Mouse (Mus musculus): Measurements from ENCODE around the gene Ntn1. TPM values are rescaled to one million over a fixed set of nuclear protein-coding genes. Genes with fewer than 3 reads are reported as not detected.
A peak's percentile ranks its signal among the peaks of the same experiment; 100 is the strongest.

Ntn1 gene
- polyA plus RNA-seq, 1 experiment, result 24.4 TPM

- TF ChIP-seq POLR2A (IDR thresholded peaks at IDR 0.05; ENCODE audit: low read depth, low read length) (no peak), CTCF (conservative IDR thresholded peaks at IDR 0.05; ENCODE audit: insufficient read depth, insufficient read length, low read depth, low read length) (no peak)
- H3K36me3 ChIP-seq (ENCODE audit: control insufficient read depth, insufficient read depth, low read length), result no peaks in the 10 kb centered on the region
- no peak overlapping the region for H3K27ac ChIP-seq (ENCODE audit: insufficient read depth, low read depth, low read length)
- H3K4me1 ChIP-seq (ENCODE audit: control insufficient read depth, insufficient read depth, low read length), result no peaks in the 10 kb centered on the region
- WGBS, result 59% methylated on average over 5 of the region's 5 CpGs
- DNase-seq, result no peak
- no peaks in the 10 kb centered on the region for H3K27me3 ChIP-seq (replicated peaks; ENCODE audit: control insufficient read depth, insufficient read depth, low read length)
- no peak overlapping the region for H3K4me3 ChIP-seq (ENCODE audit: insufficient read depth, low read depth, low read length)
Observed at GRCm38 (mm10) chr11:68440965-68441364, 40.3 kb upstream of the Ntn1 start.

GRCm38 (mm10) chr11:68440100-68440499 is 39.5 kb upstream of the Ntn1 start:
- no peak for TF ChIP-seq POLR2A (IDR thresholded peaks at IDR 0.05; ENCODE audit: low read depth, low read length)
- no peak for TF ChIP-seq CTCF (conservative IDR thresholded peaks at IDR 0.05; ENCODE audit: insufficient read depth, insufficient read length, low read depth, low read length)
- Histone ChIP-seq H3K27me3 (replicated peaks; ENCODE audit: control insufficient read depth, insufficient read depth, low read length) (no peaks in the 10 kb centered on the region), H3K4me1 (ENCODE audit: control insufficient read depth, insufficient read depth, low read length) (no peaks in the 10 kb centered on the region), H3K27ac (ENCODE audit: insufficient read depth, low read depth, low read length) (no peak overlapping the region), H3K36me3 (ENCODE audit: control insufficient read depth, insufficient read depth, low read length) (no peaks in the 10 kb centered on the region), H3K4me3 (ENCODE audit: insufficient read depth, low read depth, low read length) (no peak overlapping the region)
- no peak for DNase-seq
- 78% methylated on average over 9 of the region's 9 CpGs for WGBS

- Histone ChIP-seq H3K4me3 (ENCODE audit: insufficient read depth, low read depth, low read length) (no peak overlapping the region), H3K4me1 (ENCODE audit: control insufficient read depth, insufficient read depth, low read length) (no peaks in the 10 kb centered on the region), H3K36me3 (ENCODE audit: control insufficient read depth, insufficient read depth, low read length) (no peaks in the 10 kb centered on the region), H3K27me3 (replicated peaks; ENCODE audit: control insufficient read depth, insufficient read depth, low read length) (no peaks in the 10 kb centered on the region), H3K27ac (ENCODE audit: insufficient read depth, low read depth, low read length) (no peak overlapping the region)
- DNase-seq, result no peak
- WGBS, result 79% methylated on average over 5 of the region's 5 CpGs
- TF ChIP-seq POLR2A (IDR thresholded peaks at IDR 0.05; ENCODE audit: low read depth, low read length) (no peak), CTCF (conservative IDR thresholded peaks at IDR 0.05; ENCODE audit: insufficient read depth, insufficient read length, low read depth, low read length) (no peak)
Observed at GRCm38 (mm10) chr11:68436376-68436775, 35.8 kb upstream of the Ntn1 start.

- TF ChIP-seq POLR2A (IDR thresholded peaks at IDR 0.05; ENCODE audit: low read depth, low read length) (no peak), CTCF (conservative IDR thresholded peaks at IDR 0.05; ENCODE audit: insufficient read depth, insufficient read length, low read depth, low read length) (no peak)
- Histone ChIP-seq H3K4me3 (ENCODE audit: insufficient read depth, low read depth, low read length) (no peak overlapping the region), H3K4me1 (ENCODE audit: control insufficient read depth, insufficient read depth, low read length) (no peaks in the 10 kb centered on the region), H3K27ac (ENCODE audit: insufficient read depth, low read depth, low read length) (no peak overlapping the region), H3K36me3 (ENCODE audit: control insufficient read depth, insufficient read depth, low read length) (no peaks in the 10 kb centered on the region), H3K27me3 (replicated peaks; ENCODE audit: control insufficient read depth, insufficient read depth, low read length) (no peaks in the 10 kb centered on the region)
- DNase-seq, result no peak
- WGBS, result 91% methylated on average over 4 of the region's 4 CpGs
Observed at GRCm38 (mm10) chr11:68435601-68436000, 35.0 kb upstream of the Ntn1 start.

- H3K4me3 ChIP-seq (ENCODE audit: insufficient read depth, low read depth, low read length), result no peak overlapping the region
- no peak for DNase-seq
- no peak overlapping the region for H3K27ac ChIP-seq (ENCODE audit: insufficient read depth, low read depth, low read length)
- no peaks in the 10 kb centered on the region for H3K36me3 ChIP-seq (ENCODE audit: control insufficient read depth, insufficient read depth, low read length)
- TF ChIP-seq POLR2A (IDR thresholded peaks at IDR 0.05; ENCODE audit: low read depth, low read length) (no peak), CTCF (conservative IDR thresholded peaks at IDR 0.05; ENCODE audit: insufficient read depth, insufficient read length, low read depth, low read length) (no peak)
- 89% methylated on average over 2 of the region's 2 CpGs for WGBS
- no peaks in the 10 kb centered on the region for H3K27me3 ChIP-seq (replicated peaks; ENCODE audit: control insufficient read depth, insufficient read depth, low read length)
- H3K4me1 ChIP-seq (ENCODE audit: control insufficient read depth, insufficient read depth, low read length), result no peaks in the 10 kb centered on the region
Observed at GRCm38 (mm10) chr11:68434697-68435096, 34.1 kb upstream of the Ntn1 start.

- H3K27ac ChIP-seq (ENCODE audit: insufficient read depth, low read depth, low read length), result no peak overlapping the region
- 87% methylated on average over 5 of the region's 5 CpGs for WGBS
- H3K36me3 ChIP-seq (ENCODE audit: control insufficient read depth, insufficient read depth, low read length), result no peaks in the 10 kb centered on the region
- H3K27me3 ChIP-seq (replicated peaks; ENCODE audit: control insufficient read depth, insufficient read depth, low read length), result no peaks in the 10 kb centered on the region
- H3K4me1 ChIP-seq (ENCODE audit: control insufficient read depth, insufficient read depth, low read length), result no peaks in the 10 kb centered on the region
- DNase-seq, result no peak
- no peak overlapping the region for H3K4me3 ChIP-seq (ENCODE audit: insufficient read depth, low read depth, low read length)
- TF ChIP-seq CTCF (conservative IDR thresholded peaks at IDR 0.05; ENCODE audit: insufficient read depth, insufficient read length, low read depth, low read length) (no peak), POLR2A (IDR thresholded peaks at IDR 0.05; ENCODE audit: low read depth, low read length) (no peak)
Observed at GRCm38 (mm10) chr11:68433534-68433933, 32.9 kb upstream of the Ntn1 start.

GRCm38 (mm10) chr11:68432361-68433021 is 31.9 kb upstream of the Ntn1 start:
- Histone ChIP-seq H3K4me1 (ENCODE audit: control insufficient read depth, insufficient read depth, low read length) (no peaks in the 10 kb centered on the region), H3K4me3 (ENCODE audit: insufficient read depth, low read depth, low read length) (0 out of 2 replicates have a peak overlapping the region, but pooled peaks have one; percentile 37), H3K36me3 (ENCODE audit: control insufficient read depth, insufficient read depth, low read length) (no peaks in the 10 kb centered on the region), H3K27me3 (replicated peaks; ENCODE audit: control insufficient read depth, insufficient read depth, low read length) (no peaks in the 10 kb centered on the region), H3K27ac (ENCODE audit: insufficient read depth, low read depth, low read length) (no peak overlapping the region)
- DNase-seq, result no peak
- TF ChIP-seq CTCF (conservative IDR thresholded peaks at IDR 0.05; ENCODE audit: insufficient read depth, insufficient read length, low read depth, low read length) (no peak), POLR2A (IDR thresholded peaks at IDR 0.05; ENCODE audit: low read depth, low read length) (no peak)
- 40% methylated on average over 23 of the region's 23 CpGs for WGBS

Data from kidney, adult 2 months (tissue).